Mouse (Mus musculus) ES-Bruce4 (cell line): ENCODE results near the gene Mogat2.

Source experiments
- CTCF ChIP-seq: IDR thresholded peaks from one replicate; pipeline ENCODE4 v1.8.1; 2011; ENCODE audit warnings: low read depth, low read length
- EP300 ChIP-seq: IDR thresholded peaks from 2 replicates; pipeline ENCODE4 v1.6.1; 2011; ENCODE audit warnings: low read depth, low read length; ENCODE audit not compliant: insufficient read depth
- POLR2A ChIP-seq: IDR thresholded peaks from one replicate; pipeline ENCODE4 v1.8.1; 2011; ENCODE audit warnings: low read length; ENCODE audit not compliant: insufficient read depth

GRCm38 (mm10) chr7:99170519-99170918 is 67.9 kb downstream of the Mogat2 start:
- TF ChIP-seq CTCF (no peak), EP300 (no peak), POLR2A (no peak)
